Mouse (Mus musculus) layer of hippocampus, postnatal 10 days (tissue): Measurements from ENCODE around the gene Reln. TPM values are rescaled to one million over a fixed set of nuclear protein-coding genes. Genes with fewer than 3 reads are reported as not detected.
A peak's percentile ranks its signal among the peaks of the same experiment; 100 is the strongest.

Source experiments
- DNase-seq, 2 experiments: peaks; one replicate each; pipeline ENCODE4 v3.0.0; 2021; ENCODE audit warnings: low spot score in 2 of 2
- total RNA-seq, 2 experiments: library from RNA; stranded (reverse); gene quantifications; 2 replicates each; pipeline ENCODE4 v1.2.3; 2021

Gene Reln
- total RNA-seq, 2 experiments from 2014 or later: 112 to 124 TPM

- DNase-seq: no peak
Observed at GRCm38 (mm10) chr5:21936096-21936495, 408.4 kb downstream of the Reln start.

GRCm38 (mm10) chr5:21934811-21935396 is 409.6 kb downstream of the Reln start:
- no peak for DNase-seq

GRCm38 (mm10) chr5:21934173-21934698 is 410.3 kb downstream of the Reln start:
- DNase-seq: no peak

- DNase-seq: peak; percentile 35 to 49
Observed at GRCm38 (mm10) chr5:21933340-21934075, 411.0 kb downstream of the Reln start.

- DNase-seq: no peak
Observed at GRCm38 (mm10) chr5:21931151-21931550, 413.4 kb downstream of the Reln start.

GRCm38 (mm10) chr5:21920310-21920709 is 424.2 kb downstream of the Reln start:
- no peak for DNase-seq

GRCm38 (mm10) chr5:21919281-21919780 is 425.2 kb downstream of the Reln start:
- DNase-seq: no peak

- no peak for DNase-seq
Observed at GRCm38 (mm10) chr5:21915973-21916372, 428.5 kb downstream of the Reln start.

- no peak for DNase-seq
Observed at GRCm38 (mm10) chr5:21914776-21915175, 429.7 kb downstream of the Reln start.

- DNase-seq: no peak
Observed at GRCm38 (mm10) chr5:21912835-21913530, 431.5 kb downstream of the Reln start.

- no peak for DNase-seq
Observed at GRCm38 (mm10) chr5:21910726-21911125, 433.8 kb downstream of the Reln start.

GRCm38 (mm10) chr5:21909713-21910112 is 434.8 kb downstream of the Reln start:
- no peak for DNase-seq

- no peak for DNase-seq
Observed at GRCm38 (mm10) chr5:21901411-21901810, 443.1 kb downstream of the Reln start.

- DNase-seq: no peak
Observed at GRCm38 (mm10) chr5:21900891-21901290, 443.6 kb downstream of the Reln start.

GRCm38 (mm10) chr5:21898875-21899274 is 445.6 kb downstream of the Reln start:
- DNase-seq: no peak

GRCm38 (mm10) chr5:21896586-21896985 is 447.9 kb downstream of the Reln start:
- DNase-seq: no peak

GRCm38 (mm10) chr5:21894168-21894567 is 450.3 kb downstream of the Reln start:
- DNase-seq: no peak

GRCm38 (mm10) chr5:21866750-21867149 is 477.8 kb downstream of the Reln start:
- no peak for DNase-seq

GRCm38 (mm10) chr5:21866311-21866712 is 478.2 kb downstream of the Reln start:
- DNase-seq: peak; percentile 23 to 29

GRCm38 (mm10) chr5:21865346-21866107 is 479.0 kb downstream of the Reln start, which contains the start of gene Slc26a5:
Gene Slc26a5, minus strand, starts transcription at chr5:21865604.
- peak in 1 of 2 experiments; percentile 12 for DNase-seq

GRCm38 (mm10) chr5:21858653-21859052 is 485.8 kb downstream of the Reln start:
- DNase-seq: no peak
